Mouse (Mus musculus): ENCODE measurements around the gene Oca2. TPM values are rescaled to one million over a fixed set of nuclear protein-coding genes. Genes with fewer than 3 reads are reported as not detected.

The Oca2 gene
- 0.17 and 0.38 TPM in 2 replicates for total RNA-seq (2012; rRNA removed)
- not detected in 2 replicates for total RNA-seq (2014; rRNA removed)
- not detected in 2 replicates for polyA plus RNA-seq (2012; ENCODE audit: insufficient read length, low read depth)

- Histone ChIP-seq H3K27me3 (replicated peaks) (no peaks in the 10 kb centered on the region), H3K27ac (ENCODE audit: insufficient read depth, low read depth) (no peak within 1 kb of the TSS), H3K4me3 (replicated peaks in 1 of 3; ENCODE audit: low read depth in 2 of 3, low read length in 2 of 3, poor library complexity in 1 of 3) (no peak within 1 kb of the TSS), H3K4me2 (ENCODE audit: insufficient read depth, low read depth, poor library complexity, severe bottlenecking) (no peak within 1 kb of the TSS), H3K4me1 (ENCODE audit: control insufficient read depth in 1 of 2, insufficient read depth in 2 of 2) (peaks cover 5 to 25% of the 10 kb centered on the region in 2 experiments), H3K36me3 (replicated peaks in 1 of 2; ENCODE audit: control insufficient read depth in 1 of 2, insufficient read depth in 1 of 2, low read length in 1 of 2) (no peaks in the 10 kb centered on the region), H3K79me2 (replicated peaks; ENCODE audit: control insufficient read depth, extremely low read depth, insufficient read depth, poor library complexity, severe bottlenecking) (no peaks in the 10 kb centered on the region), H3K9me3 (replicated peaks; ENCODE audit: low read length) (no peaks in the 10 kb centered on the region), H3K9ac (ENCODE audit: insufficient read depth, low read depth) (no peak within 1 kb of the TSS)
- dilution Hi-C loops (cut with MboI; ENCODE audit: extremely low pct_ligation_motif_present, extremely low pct_unique_long_range_greater_than_20kb, low sequenced_read_pairs) (no loop called here), in situ Hi-C loops (cut with MboI; ENCODE audit: low pct_ligation_motif_present, low pct_unique_long_range_greater_than_20kb, low sequenced_read_pairs) (loop anchor here (10.0 kb wide), 1 partner anchor 465 kb away; no protein-coding TSS in a partner anchor)
- no peak for DNase-seq (ENCODE audit: extremely low read depth)
- no peak for TF ChIP-seq IRF4 (IDR thresholded peaks at IDR 0.05; ENCODE audit: low read depth, low read length)
- TF ChIP-seq ZNF384 (IDR thresholded peaks at IDR 0.05; ENCODE audit: low read depth, low read length), result no peak
- TF ChIP-seq SMC3 (IDR thresholded peaks at IDR 0.05; ENCODE audit: low read depth, low read length), result no peak
- no peak for TF ChIP-seq USF1 (IDR thresholded peaks at IDR 0.05; ENCODE audit: low read depth, low read length)
- no peak for TF ChIP-seq TCF12 (IDR thresholded peaks at IDR 0.05; ENCODE audit: low read depth, low read length)
- TF ChIP-seq ZMIZ1 (IDR thresholded peaks at IDR 0.05; ENCODE audit: low read depth, low read length), result no peak
- TF ChIP-seq E2F4 (IDR thresholded peaks at IDR 0.05; ENCODE audit: insufficient replicate concordance, low read depth, low read length), result no peak
- TF ChIP-seq ETS1 (conservative IDR thresholded peaks at IDR 0.05; ENCODE audit: low read depth, low read length), result no peak
- TF ChIP-seq MEF2A (IDR thresholded peaks at IDR 0.05; ENCODE audit: borderline replicate concordance, low read depth, low read length), result no peak
- TF ChIP-seq JUN (IDR thresholded peaks at IDR 0.05; ENCODE audit: insufficient read depth, low read depth, low read length), result no peak
- no peak for TF ChIP-seq MYC (IDR thresholded peaks at IDR 0.05; ENCODE audit: low read depth, low read length)
- TF ChIP-seq ZC3H11A (IDR thresholded peaks at IDR 0.05; ENCODE audit: low read depth, low read length), result no peak
- no peak for TF ChIP-seq NELFE (IDR thresholded peaks at IDR 0.05; ENCODE audit: low read depth, low read length)
- TF ChIP-seq RCOR1 (conservative IDR thresholded peaks at IDR 0.05; ENCODE audit: low read depth, low read length), result no peak
Observed at GRCm38 (mm10) chr7:56239543-56239942, at the start of gene Oca2. Gene Oca2, plus strand, starts transcription at chr7:56239760.

GRCm38 (mm10) chr7:56191041-56191440 is 48.5 kb upstream of the Oca2 start:
- Histone ChIP-seq H3K36me3 (replicated peaks in 1 of 2; ENCODE audit: control insufficient read depth in 1 of 2, insufficient read depth in 1 of 2, low read length in 1 of 2) (peaks cover 25 to 60% of the 10 kb centered on the region in 2 experiments), H3K27ac (ENCODE audit: insufficient read depth, low read depth) (no peak overlapping the region), H3K79me2 (replicated peaks; ENCODE audit: control insufficient read depth, extremely low read depth, insufficient read depth, poor library complexity, severe bottlenecking) (no peaks in the 10 kb centered on the region), H3K4me2 (ENCODE audit: insufficient read depth, low read depth, poor library complexity, severe bottlenecking) (no peak overlapping the region), H3K9me3 (replicated peaks; ENCODE audit: low read length) (no peaks in the 10 kb centered on the region), H3K4me3 (replicated peaks in 1 of 3; ENCODE audit: low read depth in 2 of 3, low read length in 2 of 3, poor library complexity in 1 of 3) (no peak overlapping the region), H3K9ac (ENCODE audit: insufficient read depth, low read depth) (no peak overlapping the region), H3K4me1 (ENCODE audit: control insufficient read depth in 1 of 2, insufficient read depth in 2 of 2) (peaks cover 0 to 2% of the 10 kb centered on the region in 2 experiments; a peak in 1 of 4 replicates), H3K27me3 (replicated peaks) (no peaks in the 10 kb centered on the region)
- in situ Hi-C loops (cut with MboI; ENCODE audit: low pct_ligation_motif_present, low pct_unique_long_range_greater_than_20kb, low sequenced_read_pairs) (no loop called here), dilution Hi-C loops (cut with MboI; ENCODE audit: extremely low pct_ligation_motif_present, extremely low pct_unique_long_range_greater_than_20kb, low sequenced_read_pairs) (no loop called here)
- no peak for DNase-seq (ENCODE audit: extremely low read depth)
- TF ChIP-seq KAT2A (IDR thresholded peaks at IDR 0.05; ENCODE audit: insufficient replicate concordance, low read length) (no peak), MXI1 (IDR thresholded peaks at IDR 0.05; ENCODE audit: low read depth, low read length) (no peak), JUN (IDR thresholded peaks at IDR 0.05; ENCODE audit: insufficient read depth, low read depth, low read length) (no peak), UBTF (IDR thresholded peaks at IDR 0.05; ENCODE audit: low read depth, low read length) (no peak), USF2 (conservative IDR thresholded peaks at IDR 0.05; ENCODE audit: low read depth, low read length) (no peak), CHD2 (IDR thresholded peaks at IDR 0.05; ENCODE audit: low read length) (no peak), MAX (IDR thresholded peaks at IDR 0.05; ENCODE audit: low read length) (no peak), CTCF (conservative IDR thresholded peaks at IDR 0.05 in 1 of 2, IDR thresholded peaks at IDR 0.05 in 1 of 2; ENCODE audit: low read depth in 2 of 2, low read length in 2 of 2) (no peak), CHD1 (IDR thresholded peaks at IDR 0.05; ENCODE audit: low read depth, low read length) (no peak), POLR2AphosphoS2 (IDR thresholded peaks at IDR 0.05; ENCODE audit: low read depth, low read length) (no peak), ETS1 (conservative IDR thresholded peaks at IDR 0.05; ENCODE audit: low read depth, low read length) (no peak)

Data from CH12.LX (cell line).